ENCODE assay signal across 17 mouse cellular contexts in the genomic region with DNA sequence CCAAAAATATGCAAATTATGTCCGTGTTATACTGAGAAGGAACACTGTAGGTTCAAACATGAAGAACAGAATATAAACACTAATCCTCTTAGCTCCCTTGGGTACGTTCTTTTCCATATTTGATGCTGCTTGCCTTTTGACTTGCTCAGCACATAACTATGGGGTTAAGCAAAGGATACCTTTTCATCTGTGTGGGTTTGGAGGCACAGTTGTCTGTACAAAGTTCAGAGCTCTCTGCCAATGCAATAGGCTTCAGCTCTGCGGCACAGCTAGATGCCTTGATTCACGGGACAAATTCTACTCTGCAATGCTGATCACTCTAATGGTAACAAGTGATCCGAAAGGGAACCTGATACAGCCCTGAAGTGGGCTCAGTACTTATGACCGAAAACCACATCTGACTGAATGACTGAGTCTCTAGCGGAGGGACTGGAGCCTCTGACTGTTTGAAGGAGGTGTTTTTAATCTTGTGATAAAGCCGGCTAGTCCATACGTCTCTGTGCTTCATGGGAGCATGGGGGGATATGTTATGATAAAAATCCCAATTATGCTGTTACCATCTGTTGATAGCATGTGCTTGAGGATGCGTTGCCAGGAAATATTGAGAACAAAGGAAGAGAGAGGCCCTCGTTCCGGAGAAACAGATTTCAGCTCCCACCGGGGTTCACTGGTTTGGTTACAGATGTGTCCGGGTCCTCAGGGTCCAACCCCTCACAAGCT.
A peak's percentile ranks its signal among the peaks of the same experiment; 100 is the strongest.
DNase-seq lines count a peak whose midpoint lies in the region; ATAC-seq and TF ChIP-seq lines count a peak whose summit lies in the region.
"Had no signal": no experiment of that assay in that cellular context is flagged by ENCODE, and none has a peak within 500 bp of the region (broad histone marks: within the 10 kb centered on the region; RNA-seq: fewer than 3 reads in every experiment).

No protein-coding gene starts in this region.

- no peak overlapping the region for H3K27ac ChIP-seq in heart, embryonic 15.5 days
- H3K27ac ChIP-seq in heart, adult 2 months = no peak overlapping the region
- H3K27ac ChIP-seq in midbrain, embryonic 16.5 days (ENCODE audit: low read length) = no peak overlapping the region
- H3K27ac ChIP-seq in midbrain, embryonic 14.5 days (replicated peaks; ENCODE audit: low read depth, low read length) = no peak overlapping the region
- peak overlapping the region; percentile 33; the same call in 1 of the 2 replicates for H3K27ac ChIP-seq in limb, embryonic 15.5 days
- H3K27ac ChIP-seq: embryonic facial prominence, embryonic 13.5 days; kidney, postnatal 0 days; liver, embryonic 15.5 days; macrophage had no signal

- H3K4me3 ChIP-seq in heart, embryonic 15.5 days = no peak overlapping the region
- no peak overlapping the region for H3K4me3 ChIP-seq in heart, adult 2 months
- no peak overlapping the region for H3K4me3 ChIP-seq in midbrain, embryonic 16.5 days (ENCODE audit: low read depth, low read length)
- H3K4me3 ChIP-seq in midbrain, embryonic 14.5 days (replicated peaks; ENCODE audit: low read depth, low read length) = no peak overlapping the region
- H3K4me3 ChIP-seq in limb, embryonic 15.5 days = no peak overlapping the region
- H3K4me3 ChIP-seq: embryonic facial prominence, embryonic 13.5 days; liver, embryonic 15.5 days had no signal

- no peaks in the 10 kb centered on the region for H3K79me2 ChIP-seq in heart, adult 2 months (replicated peaks; ENCODE audit: control insufficient read depth, insufficient read depth, low read length)

- H3K9me3 ChIP-seq in heart, embryonic 15.5 days (replicated peaks) = no peaks in the 10 kb centered on the region
- H3K9me3 ChIP-seq in midbrain, embryonic 16.5 days (replicated peaks; ENCODE audit: control insufficient read depth, low read length, poor library complexity, severe bottlenecking) = no peaks in the 10 kb centered on the region
- no peaks in the 10 kb centered on the region for H3K9me3 ChIP-seq in midbrain, embryonic 14.5 days (ENCODE audit: control insufficient read depth, low read length)
- no peaks in the 10 kb centered on the region for H3K9me3 ChIP-seq in limb, embryonic 15.5 days
- H3K9me3 ChIP-seq: embryonic facial prominence, embryonic 13.5 days; G1E; liver, embryonic 15.5 days had no signal

- no peaks in the 10 kb centered on the region for H3K27me3 ChIP-seq in heart, embryonic 15.5 days
- H3K27me3 ChIP-seq in heart, adult 2 months (ENCODE audit: control insufficient read depth, insufficient read depth, low read length) = no peaks in the 10 kb centered on the region
- no peaks in the 10 kb centered on the region for H3K27me3 ChIP-seq in midbrain, embryonic 16.5 days (ENCODE audit: control insufficient read depth, insufficient read depth, low read depth, low read length)
- H3K27me3 ChIP-seq in midbrain, embryonic 14.5 days (ENCODE audit: control insufficient read depth, insufficient read depth, low read length) = no peaks in the 10 kb centered on the region
- no peaks in the 10 kb centered on the region for H3K27me3 ChIP-seq in limb, embryonic 15.5 days
- H3K27me3 ChIP-seq: embryonic facial prominence, embryonic 13.5 days; liver, embryonic 15.5 days had no signal

- TF ChIP-seq EP300 in heart, adult 2 months (IDR thresholded peaks at IDR 0.05; ENCODE audit: insufficient read depth, low read depth, low read length) = no peak

- no peak for DNase-seq in heart, adult 2 months
- DNase-seq in midbrain, embryonic 14.5 days = no peak
- DNase-seq in layer of hippocampus, adult 11-12 months (ENCODE audit: low spot score) = peak; percentile 29
- DNase-seq in gastrocnemius, adult 18-20 months (ENCODE audit: low spot score) = no peak
- DNase-seq in adrenal gland, postnatal 14 days = no peak
- DNase-seq: adrenal gland, postnatal 25 days; heart, adult 11 months; thymus, adult 18-20 months had no signal

- H3K9ac ChIP-seq in heart, embryonic 15.5 days = no peak overlapping the region
- no peak overlapping the region for H3K9ac ChIP-seq in heart, adult 2 months (ENCODE audit: low read depth, low read length)
- H3K9ac ChIP-seq in midbrain, embryonic 16.5 days (ENCODE audit: low read depth, low read length) = no peak overlapping the region
- H3K9ac ChIP-seq in midbrain, embryonic 14.5 days (replicated peaks; ENCODE audit: low read length) = no peak overlapping the region
- H3K9ac ChIP-seq in limb, embryonic 15.5 days = no peak overlapping the region
- H3K9ac ChIP-seq: embryonic facial prominence, embryonic 13.5 days; liver, embryonic 15.5 days had no signal

- H3K36me3 ChIP-seq in heart, embryonic 15.5 days = no peaks in the 10 kb centered on the region
- H3K36me3 ChIP-seq in heart, adult 2 months (ENCODE audit: control insufficient read depth, insufficient read depth, low read length) = no peaks in the 10 kb centered on the region
- H3K36me3 ChIP-seq in midbrain, embryonic 16.5 days (ENCODE audit: control insufficient read depth, insufficient read depth, low read length) = no peaks in the 10 kb centered on the region
- H3K36me3 ChIP-seq in midbrain, embryonic 14.5 days (ENCODE audit: control insufficient read depth, insufficient read depth, low read length) = no peaks in the 10 kb centered on the region
- H3K36me3 ChIP-seq in limb, embryonic 15.5 days = no peaks in the 10 kb centered on the region
- H3K36me3 ChIP-seq: embryonic facial prominence, embryonic 13.5 days; G1E; liver, embryonic 15.5 days had no signal

- no peak for TF ChIP-seq POLR2A in heart, adult 2 months (IDR thresholded peaks at IDR 0.05; ENCODE audit: insufficient read depth, low read depth, low read length)

- TF ChIP-seq CTCF in heart, adult 2 months (IDR thresholded peaks at IDR 0.05) = no peak

- H3K4me1 ChIP-seq in heart, embryonic 15.5 days (replicated peaks) = no peaks in the 10 kb centered on the region; the same call in 1 of the 2 replicates
- H3K4me1 ChIP-seq in heart, adult 2 months (ENCODE audit: control insufficient read depth, insufficient read depth, low read length) = no peaks in the 10 kb centered on the region
- no peaks in the 10 kb centered on the region for H3K4me1 ChIP-seq in midbrain, embryonic 16.5 days (ENCODE audit: control insufficient read depth, insufficient read depth, low read length)
- H3K4me1 ChIP-seq in midbrain, embryonic 14.5 days (ENCODE audit: control insufficient read depth, insufficient read depth, low read length) = no peaks in the 10 kb centered on the region
- no peaks in the 10 kb centered on the region for H3K4me1 ChIP-seq in limb, embryonic 15.5 days
- H3K4me1 ChIP-seq: embryonic facial prominence, embryonic 13.5 days; liver, embryonic 15.5 days had no signal

- peak overlapping the region; percentile 14; the same call in 1 of the 2 replicates for H3K4me2 ChIP-seq in heart, embryonic 15.5 days
- no peak overlapping the region for H3K4me2 ChIP-seq in midbrain, embryonic 16.5 days (ENCODE audit: low read length)
- no peak overlapping the region for H3K4me2 ChIP-seq in midbrain, embryonic 14.5 days (ENCODE audit: low read length)
- H3K4me2 ChIP-seq in limb, embryonic 15.5 days = no peak overlapping the region
- H3K4me2 ChIP-seq: embryonic facial prominence, embryonic 13.5 days; liver, embryonic 15.5 days had no signal

- WGBS in heart, embryonic 15.5 days = 45% methylated on average over 14 of the region's 14 CpGs
- 45% methylated on average over 14 of the region's 14 CpGs for WGBS in heart, adult 2 months
- whole genome bisulfite sequencing in midbrain, embryonic 16.5 days = 69% methylated on average over 14 of the region's 14 CpGs
- WGBS in midbrain, embryonic 14.5 days = 70% methylated on average over 14 of the region's 14 CpGs
- 57% methylated on average over 14 of the region's 14 CpGs for WGBS in limb, embryonic 15.5 days

- intact Hi-C loops in heart, adult 2 months (cut with DNase I) = no loop called here

- ATAC-seq in heart, embryonic 15.5 days (replicated peaks; ENCODE audit: insufficient number of reproducible peaks, insufficient read depth, low FRiP score, low read depth) = no peak
- ATAC-seq in midbrain, embryonic 16.5 days = peak; percentile 32; the same call in 1 of the 2 replicates
- no peak for ATAC-seq in midbrain, embryonic 14.5 days (ENCODE audit: low FRiP score, low TSS enrichment)
- ATAC-seq in limb, embryonic 15.5 days (ENCODE audit: insufficient number of reproducible peaks, low FRiP score, low TSS enrichment, low read depth) = 0 out of 2 replicates have a peak, but pooled peaks have one; percentile 24
- ATAC-seq: intestine, embryonic 16.5 days had no signal

Comparison
In these comparisons a context has a peak if more than half of its experiments do, and no peak if none do; other contexts are left out.
1. ATAC-seq: peak in midbrain, embryonic 16.5 days (single experiment) and limb, embryonic 15.5 days (single experiment); none in heart, embryonic 15.5 days (single experiment) and midbrain, embryonic 14.5 days (single experiment).